ENCODE assay signal across 8 mouse cellular contexts in genomic region chr12:112671891-112672290, GRCm38 (mm10). TPM values are rescaled to one million over a fixed set of nuclear protein-coding genes. Genes with fewer than 3 reads are reported as not detected.
DNase-seq lines count a peak whose midpoint lies in the region; ATAC-seq and TF ChIP-seq lines count a peak whose summit lies in the region.

No protein-coding gene starts in this region.

- 85% methylated on average over 7 of the region's 7 CpGs for WGBS in forebrain, embryonic 14.5 days
- WGBS in liver, postnatal 0 days (ENCODE audit: insufficient replicate concordance) = 72% methylated on average over 7 of the region's 7 CpGs
- WGBS in cerebellum, adult 2 months = 80% methylated on average over 7 of the region's 7 CpGs

- peaks cover 18% of the 10 kb centered on the region for H3K4me1 ChIP-seq in forebrain, embryonic 14.5 days (ENCODE audit: control insufficient read depth, insufficient read depth, low read length)
- peaks cover 60% of the 10 kb centered on the region for H3K4me1 ChIP-seq in liver, postnatal 0 days (ENCODE audit: insufficient read depth)
- peaks cover 29% of the 10 kb centered on the region for H3K4me1 ChIP-seq in cerebellum, adult 2 months (ENCODE audit: control insufficient read depth, insufficient read depth, low read length)

- peak; percentile 25; the same call in 1 of the 2 replicates for TF ChIP-seq CTCF in liver, postnatal 0 days (IDR thresholded peaks at IDR 0.05; ENCODE audit: low read depth)
- TF ChIP-seq CTCF in cerebellum, adult 2 months (IDR thresholded peaks at IDR 0.05; ENCODE audit: borderline replicate concordance, insufficient read depth, low read depth, low read length) = no peak; the same call in 1 of the 2 replicates

- no peaks in the 10 kb centered on the region for H3K9me3 ChIP-seq in forebrain, embryonic 14.5 days (replicated peaks; ENCODE audit: control insufficient read depth, low read length)
- H3K9me3 ChIP-seq in liver, postnatal 0 days (ENCODE audit: low read length) = no peaks in the 10 kb centered on the region

- TF ChIP-seq POLR2A in cerebellum, adult 2 months (IDR thresholded peaks at IDR 0.05; ENCODE audit: borderline replicate concordance, insufficient read depth, low read length) = no peak

- peak; percentile 55 for DNase-seq in adrenal gland, postnatal 10 days
- DNase-seq in adrenal gland, postnatal 4 days (ENCODE audit: low spot score in 2 of 2) = no peak
- DNase-seq in 3T3-L1 (ENCODE audit: low read depth, low spot score) = peak; percentile 49
- DNase-seq in forebrain, embryonic 14.5 days (ENCODE audit: low spot score) = no peak
- DNase-seq in liver, postnatal 0 days = no peak
- no peak for DNase-seq in cerebellum, adult 2 months
- DNase-seq in right cerebral cortex, adult 18-20 months = no peak
- no peak for DNase-seq in layer of hippocampus, adult 8-10 months (ENCODE audit: low spot score in 2 of 2)

- no peak for TF ChIP-seq EP300 in liver, postnatal 0 days (IDR thresholded peaks at IDR 0.05; ENCODE audit: low read depth)

- peaks cover 44% of the 10 kb centered on the region for H3K36me3 ChIP-seq in forebrain, embryonic 14.5 days (ENCODE audit: control insufficient read depth, insufficient read depth, low read length)
- H3K36me3 ChIP-seq in liver, postnatal 0 days (replicated peaks; ENCODE audit: insufficient read depth, low read length) = peaks cover 28% of the 10 kb centered on the region

- no peaks in the 10 kb centered on the region for H3K27me3 ChIP-seq in forebrain, embryonic 14.5 days (replicated peaks; ENCODE audit: control insufficient read depth, insufficient read depth, low read length)
- H3K27me3 ChIP-seq in liver, postnatal 0 days (ENCODE audit: insufficient read depth, low read length) = no peaks in the 10 kb centered on the region
- no peaks in the 10 kb centered on the region for H3K27me3 ChIP-seq in cerebellum, adult 2 months (ENCODE audit: control insufficient read depth, insufficient read depth, low read length)

- H3K4me3 ChIP-seq in forebrain, embryonic 14.5 days (ENCODE audit: low read depth, low read length) = no peak overlapping the region
- no peak overlapping the region for H3K4me3 ChIP-seq in liver, postnatal 0 days (ENCODE audit: low read depth, low read length)
- H3K4me3 ChIP-seq in cerebellum, adult 2 months (replicated peaks; ENCODE audit: insufficient read depth, low read depth, low read length) = no peak overlapping the region

- peak overlapping the region; percentile 91; the same call in 1 of the 2 replicates for H3K4me2 ChIP-seq in forebrain, embryonic 14.5 days (ENCODE audit: low read length)
- peak overlapping the region; percentile 97 for H3K4me2 ChIP-seq in liver, postnatal 0 days (ENCODE audit: low read depth, low read length)

- no peak overlapping the region for H3K27ac ChIP-seq in forebrain, embryonic 14.5 days (ENCODE audit: low read depth, low read length)
- H3K27ac ChIP-seq in liver, postnatal 0 days (ENCODE audit: low read depth) = 0 out of 2 replicates have a peak overlapping the region, but pooled peaks have one; percentile 64
- H3K27ac ChIP-seq in cerebellum, adult 2 months (ENCODE audit: insufficient read depth, low read length) = no peak overlapping the region

- 0 out of 2 replicates have a peak overlapping the region, but pooled peaks have one; percentile 1 for H3K9ac ChIP-seq in forebrain, embryonic 14.5 days (ENCODE audit: low read length)
- H3K9ac ChIP-seq in liver, postnatal 0 days (replicated peaks) = no peak overlapping the region

- ATAC-seq in forebrain, embryonic 14.5 days = no peak
- no peak for ATAC-seq in liver, postnatal 0 days

RNA-seq across cellular contexts. Expression of gene Akt1, which starts 2.8 kb away (rescaled TPM):
- 100 to 1,000 TPM; 210 to 252 TPM for total RNA-seq in adrenal gland, postnatal 10 days (2021)
- 100 to 1,000 TPM; 334 to 351 TPM for total RNA-seq in adrenal gland, postnatal 4 days (2021)
- 61.7 and 65.4 TPM in 2 replicates for polyA plus RNA-seq in forebrain, embryonic 14.5 days (2014; fragmentation: Nextera tagmentation; extraction: Ambion mirVana)
- 26.7 and 29.3 TPM in 2 replicates for polyA plus RNA-seq in liver, postnatal 0 days (2015; fragmentation: Nextera tagmentation; extraction: Ambion mirVana)
- polyA plus RNA-seq in cerebellum, adult 2 months (2012; rRNA removed) = 163 and 177 TPM in 2 replicates
- 100 to 1,000 TPM; 153 to 162 (median 161) TPM for total RNA-seq in layer of hippocampus, adult 8-10 months (2022)

RNA-seq across cellular contexts. Expression of gene Zbtb42, which starts 6.7 kb away (rescaled TPM):
- 1 to 10 TPM; 3.9 to 5.5 TPM for total RNA-seq in adrenal gland, postnatal 10 days (2021)
- total RNA-seq in adrenal gland, postnatal 4 days (2021) = 1 to 10 TPM; 6.4 to 6.8 TPM
- 1.0 and 1.8 TPM in 2 replicates for polyA plus RNA-seq in forebrain, embryonic 14.5 days (2014; fragmentation: Nextera tagmentation; extraction: Ambion mirVana)
- 1.3 and 1.6 TPM in 2 replicates for polyA plus RNA-seq in liver, postnatal 0 days (2015; fragmentation: Nextera tagmentation; extraction: Ambion mirVana)
- polyA plus RNA-seq in cerebellum, adult 2 months (2012; rRNA removed) = 1.5 and 1.8 TPM in 2 replicates
- total RNA-seq in layer of hippocampus, adult 8-10 months (2022) = 1 to 10 TPM in 3 of 4 experiments, under 1 TPM in 1; 0.98 to 2.2 (median 1.1) TPM

RNA-seq across cellular contexts. Expression of gene Siva1, which starts 27.4 kb away (rescaled TPM):
- 10 to 100 TPM; 35.9 to 46.7 TPM for total RNA-seq in adrenal gland, postnatal 10 days (2021)
- 10 to 100 TPM; 69.9 to 72.6 TPM for total RNA-seq in adrenal gland, postnatal 4 days (2021)
- 94.1 and 155 TPM in 2 replicates for polyA plus RNA-seq in forebrain, embryonic 14.5 days (2014; fragmentation: Nextera tagmentation; extraction: Ambion mirVana)
- polyA plus RNA-seq in liver, postnatal 0 days (2015; fragmentation: Nextera tagmentation; extraction: Ambion mirVana) = 55.6 and 62.2 TPM in 2 replicates
- 33.6 and 34.6 TPM in 2 replicates for polyA plus RNA-seq in cerebellum, adult 2 months (2012; rRNA removed)
- total RNA-seq in layer of hippocampus, adult 8-10 months (2022) = 10 to 100 TPM; 20.8 to 23.5 (median 22.1) TPM

RNA-seq across cellular contexts. Expression of gene Cep170b, which starts 48.4 kb away (rescaled TPM):
- 10 to 100 TPM; 28.8 to 29.6 TPM for total RNA-seq in adrenal gland, postnatal 10 days (2021)
- total RNA-seq in adrenal gland, postnatal 4 days (2021) = 10 to 100 TPM; 49.2 to 56.6 TPM
- polyA plus RNA-seq in forebrain, embryonic 14.5 days (2014; fragmentation: Nextera tagmentation; extraction: Ambion mirVana) = 10.3 and 15.7 TPM in 2 replicates
- polyA plus RNA-seq in liver, postnatal 0 days (2015; fragmentation: Nextera tagmentation; extraction: Ambion mirVana) = 4.0 and 4.8 TPM in 2 replicates
- 102 and 107 TPM in 2 replicates for polyA plus RNA-seq in cerebellum, adult 2 months (2012; rRNA removed)
- total RNA-seq in layer of hippocampus, adult 8-10 months (2022) = 100 to 1,000 TPM; 190 to 216 (median 203) TPM

RNA-seq across cellular contexts. Expression of gene Adssl1, which starts 52.0 kb away (rescaled TPM):
- total RNA-seq in adrenal gland, postnatal 10 days (2021) = 10 to 100 TPM; 42.9 to 72.4 TPM
- 10 to 100 TPM; 17.1 to 19.5 TPM for total RNA-seq in adrenal gland, postnatal 4 days (2021)
- 2.0 and 2.1 TPM in 2 replicates for polyA plus RNA-seq in forebrain, embryonic 14.5 days (2014; fragmentation: Nextera tagmentation; extraction: Ambion mirVana)
- 22.8 and 24.4 TPM in 2 replicates for polyA plus RNA-seq in liver, postnatal 0 days (2015; fragmentation: Nextera tagmentation; extraction: Ambion mirVana)
- 69.3 and 72.0 TPM in 2 replicates for polyA plus RNA-seq in cerebellum, adult 2 months (2012; rRNA removed)
- total RNA-seq in layer of hippocampus, adult 8-10 months (2022) = 10 to 100 TPM in 3 of 4 experiments, 1 to 10 TPM in 1; 9.6 to 30.4 (median 20.8) TPM

Comparison
In these comparisons a context has a peak if more than half of its experiments do, and no peak if none do; other contexts are left out.
1. DNase-seq: peak in adrenal gland, postnatal 10 days (single experiment) and 3T3-L1 (single experiment); none in adrenal gland, postnatal 4 days (0 of 2), forebrain, embryonic 14.5 days (single experiment), liver, postnatal 0 days (single experiment), cerebellum, adult 2 months (0 of 2), right cerebral cortex, adult 18-20 months (single experiment) and layer of hippocampus, adult 8-10 months (0 of 2).